Mouse (Mus musculus): ENCODE measurements at regions not wholly inside any gene's neighbourhood (a gene's known extent, or its start where the extent isn't known, plus 50 kb on each side); places are given as distances from the start of the nearest gene placed in this dataset.

DNA sequence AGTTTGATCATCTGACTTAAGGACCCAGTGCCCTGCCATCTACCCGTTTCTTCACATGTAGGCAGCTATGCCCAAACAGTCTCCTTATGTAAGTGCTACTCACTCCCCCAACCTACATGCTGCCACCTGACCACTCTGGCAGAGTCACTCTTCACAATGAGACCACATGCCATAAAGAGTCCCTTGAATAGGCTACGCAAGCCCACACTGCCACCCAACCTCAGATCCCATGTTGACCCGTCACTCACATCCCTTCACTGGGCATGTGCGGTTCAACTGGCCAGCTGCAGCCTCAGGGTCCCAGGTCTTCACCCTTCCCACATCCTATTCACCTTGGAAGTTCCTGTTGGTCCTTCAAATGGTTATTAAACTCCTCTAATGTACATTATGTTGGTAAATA is 106.3 kb downstream of the Irs2 start:
- TF ChIP-seq GATA1 (IDR thresholded peaks at IDR 0.05; ENCODE audit: low read length) (no peak), TAL1 (IDR thresholded peaks at IDR 0.05; ENCODE audit: low read length) (no peak)
